Mouse (Mus musculus) cortical plate, adult 2 months (tissue): Measurements from ENCODE around the gene Fgfr2. TPM values are rescaled to one million over a fixed set of nuclear protein-coding genes. Genes with fewer than 3 reads are reported as not detected.

ENCODE experiments used
- H3K27ac ChIP-seq: fragments of 200-500 bp; 2 replicates; pipeline ENCODE4 v1.5.1; 2012; ENCODE audit warnings: low read length, control low read depth, inconsistent platforms; ENCODE audit not compliant: insufficient read depth
- H3K4me1 ChIP-seq: fragments of 200-500 bp; 2 replicates; pipeline ENCODE4 v1.6.1; 2011; ENCODE audit warnings: low read length; ENCODE audit not compliant: control insufficient read depth, insufficient read depth
- H3K4me3 ChIP-seq: fragments of 200-500 bp; 2 replicates; pipeline ENCODE4 v1.5.1; 2011; ENCODE audit warnings: mild to moderate bottlenecking, low read length, control low read depth; ENCODE audit not compliant: insufficient read depth
- CTCF ChIP-seq: fragments of 200-500 bp; IDR thresholded peaks from 2 replicates; pipeline ENCODE4 v1.5.1; 2011; ENCODE audit warnings: mild to moderate bottlenecking, control low read depth, low read length; ENCODE audit not compliant: insufficient read depth; ENCODE audit errors: extremely low read depth
- POLR2A ChIP-seq: fragments of 200-500 bp; IDR thresholded peaks from 2 replicates; pipeline ENCODE4 v1.6.1; 2011; ENCODE audit warnings: mild to moderate bottlenecking, low read length, control low read depth; ENCODE audit not compliant: insufficient read depth; ENCODE audit errors: extremely low read depth
- polyA plus RNA-seq: library from polyadenylated mRNA; depleted of rRNA; stranded (reverse); fragments of >200 nt; gene quantifications from 2 replicates; pipeline ENCODE4 v1.2.3, GENCODE M21; 2012

Fgfr2 gene
- polyA plus RNA-seq, 1 experiment = 50.4 TPM

DNA sequence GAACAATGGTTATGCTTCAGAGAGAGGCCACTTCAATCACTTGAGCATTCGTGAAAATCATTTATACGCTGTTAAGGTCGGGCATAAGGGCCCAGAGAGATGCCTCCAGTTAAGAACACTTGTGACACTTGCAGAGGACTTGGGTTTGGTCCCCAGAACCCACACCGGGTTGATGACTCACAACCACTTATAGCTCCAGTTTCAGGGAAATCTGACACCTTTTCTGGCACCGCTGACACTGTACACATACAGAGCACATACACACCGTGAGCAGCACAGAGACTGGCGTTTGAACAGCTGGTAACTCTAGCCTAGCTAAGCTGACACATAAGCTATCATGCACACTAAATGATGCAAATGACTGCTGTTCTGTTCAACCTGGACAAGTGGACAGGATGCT lies 1114.1 kb downstream of the Fgfr2 start:
- TF ChIP-seq CTCF (no peak), POLR2A (no peak)
- Histone ChIP-seq H3K4me1 (peaks cover 5% of the 10 kb centered on the region), H3K4me3 (no peak overlapping the region), H3K27ac (no peak overlapping the region)

DNA sequence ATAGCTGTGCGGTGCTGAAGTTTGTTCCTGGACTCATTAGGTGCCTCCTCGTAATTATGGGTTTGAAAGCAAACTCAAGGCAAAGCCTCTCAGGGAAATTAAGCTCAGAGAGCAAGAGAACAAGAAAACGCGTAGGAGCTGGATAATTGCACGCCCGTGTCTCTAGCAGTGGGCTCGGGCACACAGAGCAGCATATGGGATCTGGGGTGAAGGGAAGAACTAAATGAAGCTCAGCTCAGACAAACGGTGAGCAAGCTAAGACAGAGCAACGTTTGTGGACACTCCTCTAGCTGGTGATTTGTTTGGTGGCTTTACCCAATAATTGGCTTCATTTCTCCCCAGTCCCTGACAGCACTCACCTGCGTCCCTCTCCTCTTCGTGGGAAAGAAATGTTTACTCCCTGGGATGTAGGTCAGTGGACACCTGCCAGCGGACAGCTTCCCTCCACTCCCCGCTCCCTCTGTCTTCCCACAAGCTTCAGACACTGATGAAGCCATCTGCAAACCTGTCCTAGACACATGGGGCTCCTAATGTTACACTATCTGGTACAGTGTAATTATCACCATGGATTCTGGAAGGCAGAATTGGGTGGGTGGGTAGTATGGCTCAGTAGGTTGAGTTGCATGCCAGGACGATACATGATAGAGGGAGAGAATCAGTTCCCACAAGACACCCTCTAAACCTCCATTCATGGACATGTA lies 1117.0 kb downstream of the Fgfr2 start:
- Histone ChIP-seq H3K27ac (no peak overlapping the region), H3K4me1 (peaks cover 2% of the 10 kb centered on the region), H3K4me3 (no peak overlapping the region)
- TF ChIP-seq POLR2A (no peak), CTCF (no peak)

DNA sequence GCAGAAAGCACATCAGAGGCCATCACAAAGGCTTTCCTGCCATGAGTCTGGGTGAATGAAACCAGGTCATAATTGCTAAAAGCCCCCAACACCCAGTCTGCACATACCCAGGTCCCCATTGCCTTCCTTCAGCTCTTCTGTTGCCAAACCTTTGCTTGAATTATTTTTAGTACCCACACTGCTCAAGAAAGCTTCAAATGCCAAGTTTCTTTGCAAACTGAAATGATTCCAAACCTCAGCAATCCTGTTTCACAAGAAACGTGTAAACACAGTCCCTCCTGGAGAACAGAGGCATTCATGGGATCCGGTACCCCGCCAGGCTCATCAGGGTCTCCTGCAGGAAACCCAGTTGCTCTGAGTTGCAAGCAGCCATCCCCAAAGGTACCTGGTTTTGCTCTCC lies 1130.3 kb downstream of the Fgfr2 start:
- Histone ChIP-seq H3K27ac (no peak overlapping the region), H3K4me1 (no peaks in the 10 kb centered on the region; the same call in 1 of the 2 replicates), H3K4me3 (no peak overlapping the region)
- no peak for TF ChIP-seq POLR2A
- TF ChIP-seq CTCF = no peak

DNA sequence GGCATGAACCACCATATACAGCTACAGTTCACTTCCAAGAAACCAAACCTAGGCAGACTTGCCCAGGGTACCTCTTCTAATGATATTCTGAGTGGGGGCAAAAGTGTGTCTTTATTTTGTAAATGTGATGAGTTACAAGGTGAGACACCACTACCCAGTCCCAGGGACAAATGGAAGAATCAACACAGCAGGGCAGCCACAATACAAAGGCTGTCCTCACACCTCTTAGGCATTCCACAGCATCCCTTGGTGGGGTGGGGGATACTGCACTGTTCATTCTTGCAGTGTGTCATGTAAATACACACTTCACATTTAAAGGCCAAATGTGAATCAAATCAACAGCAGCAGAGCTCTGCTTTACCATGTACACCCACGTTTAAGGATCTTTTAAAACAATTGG lies 1130.9 kb downstream of the Fgfr2 start:
- H3K4me1 ChIP-seq = no peaks in the 10 kb centered on the region; the same call in 1 of the 2 replicates
- H3K4me3 ChIP-seq = no peak overlapping the region
- TF ChIP-seq POLR2A (no peak), CTCF (no peak)
- H3K27ac ChIP-seq = no peak overlapping the region

DNA sequence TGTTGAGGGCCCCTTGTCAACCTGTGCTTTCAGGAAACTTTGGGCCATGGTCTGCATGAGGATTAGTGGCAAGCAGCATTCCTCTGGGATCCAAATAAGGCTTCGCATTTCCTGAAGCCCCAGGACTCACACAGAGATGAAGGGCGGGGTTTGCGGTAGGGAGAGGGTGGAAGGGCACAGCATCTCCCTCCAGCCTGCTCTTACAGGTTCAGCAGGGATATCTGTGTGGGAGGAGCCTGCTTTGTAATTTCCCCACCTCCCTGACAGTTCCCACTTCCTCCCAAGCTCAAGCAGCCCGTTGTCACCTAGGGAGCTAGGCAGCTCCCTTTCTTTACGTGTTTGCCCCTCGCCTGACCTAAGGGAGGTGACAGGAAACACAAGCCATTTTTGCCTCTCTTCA lies 1134.1 kb downstream of the Fgfr2 start:
- H3K27ac ChIP-seq = no peak overlapping the region
- H3K4me1 ChIP-seq = no peaks in the 10 kb centered on the region; the same call in 1 of the 2 replicates
- no peak overlapping the region for H3K4me3 ChIP-seq
- TF ChIP-seq POLR2A (no peak), CTCF (no peak)

DNA sequence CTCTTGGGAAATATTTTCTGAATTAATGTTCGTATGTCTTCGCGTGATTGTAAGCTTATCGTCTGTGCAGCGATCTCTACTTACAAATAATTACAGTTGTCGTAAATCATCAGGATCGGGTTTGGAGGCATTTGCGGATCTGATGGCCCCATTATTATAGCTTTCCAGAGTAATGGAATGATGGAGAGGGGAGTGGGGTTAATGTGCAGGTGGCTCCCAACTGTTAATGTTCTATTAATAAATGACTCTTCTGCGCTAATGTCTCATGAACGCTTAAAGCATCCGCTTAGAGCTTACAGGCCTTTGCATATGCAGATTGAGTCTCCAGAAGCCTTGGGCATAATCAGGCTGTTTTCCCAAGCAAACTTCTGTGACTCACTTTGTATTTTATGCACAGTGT lies 1144.5 kb downstream of the Fgfr2 start:
- TF ChIP-seq POLR2A = no peak
- TF ChIP-seq CTCF = no peak
- no peak overlapping the region for H3K27ac ChIP-seq
- H3K4me1 ChIP-seq = peaks cover 7% of the 10 kb centered on the region
- H3K4me3 ChIP-seq = no peak overlapping the region

DNA sequence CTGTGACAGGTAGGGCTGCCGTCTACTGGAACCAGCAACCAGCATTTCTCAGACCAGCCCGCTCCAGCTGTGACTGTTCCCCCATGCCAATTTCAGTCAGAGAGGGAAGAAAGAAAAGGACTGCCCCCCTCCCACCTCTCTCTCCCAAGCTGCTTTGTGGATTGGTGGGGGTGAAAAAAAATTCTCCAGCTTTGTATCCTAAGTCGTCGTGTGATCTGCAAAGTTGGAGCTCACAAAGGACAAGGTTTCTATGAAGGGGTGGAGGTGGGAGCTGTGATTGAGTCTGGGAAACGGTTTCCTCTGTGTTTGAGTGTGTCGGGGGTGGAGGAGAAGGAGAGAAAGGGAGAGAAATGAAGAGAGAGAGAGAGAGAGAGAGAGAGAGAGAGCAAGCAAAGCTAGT lies 1147.3 kb downstream of the Fgfr2 start:
- Histone ChIP-seq H3K4me1 (peaks cover 11% of the 10 kb centered on the region), H3K27ac (no peak overlapping the region), H3K4me3 (no peak overlapping the region)
- TF ChIP-seq CTCF (no peak), POLR2A (no peak)

DNA sequence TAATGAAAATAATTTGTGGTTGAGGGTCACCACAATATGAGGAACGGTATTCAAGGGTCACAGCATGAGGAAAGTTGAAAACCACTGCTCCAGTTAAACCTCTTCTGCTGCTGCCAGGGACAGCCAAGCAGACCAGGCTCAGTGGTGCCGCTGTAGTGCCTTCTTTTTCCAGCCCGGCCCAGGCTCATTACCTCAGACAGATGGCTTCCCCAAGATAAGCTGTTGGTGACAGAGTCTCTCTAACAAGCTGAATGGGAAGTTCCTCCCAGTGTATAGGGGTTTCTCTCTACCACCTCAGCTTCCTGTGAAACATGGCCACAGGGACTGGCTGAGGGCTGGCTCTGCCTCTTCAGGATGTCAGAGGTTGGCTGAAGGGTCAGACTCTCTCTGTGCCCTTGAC lies 1152.9 kb downstream of the Fgfr2 start:
- no peak for TF ChIP-seq POLR2A
- Histone ChIP-seq H3K4me3 (peak overlapping the region; percentile 56), H3K27ac (no peak overlapping the region), H3K4me1 (peaks cover 10% of the 10 kb centered on the region)

DNA sequence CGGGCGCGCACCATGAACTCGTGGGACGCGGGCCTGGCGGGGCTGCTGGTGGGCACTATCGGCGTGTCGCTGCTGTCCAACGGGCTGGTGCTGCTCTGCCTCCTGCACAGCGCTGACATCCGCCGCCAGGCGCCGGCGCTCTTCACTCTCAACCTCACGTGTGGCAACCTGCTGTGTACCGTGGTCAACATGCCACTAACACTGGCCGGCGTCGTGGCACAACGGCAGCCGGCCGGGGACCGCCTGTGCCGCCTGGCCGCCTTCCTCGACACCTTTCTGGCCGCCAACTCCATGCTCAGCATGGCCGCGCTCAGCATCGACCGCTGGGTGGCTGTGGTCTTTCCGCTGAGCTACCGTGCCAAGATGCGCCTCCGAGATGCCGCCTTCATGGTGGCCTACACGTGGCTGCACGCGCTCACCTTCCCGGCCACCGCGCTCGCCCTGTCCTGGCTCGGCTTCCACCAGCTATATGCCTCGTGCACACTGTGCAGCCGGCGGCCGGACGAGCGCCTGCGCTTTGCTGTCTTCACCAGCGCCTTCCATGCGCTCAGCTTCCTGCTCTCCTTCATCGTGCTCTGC lies 1156.1 kb downstream of the Fgfr2 start:
- Histone ChIP-seq H3K4me1 (peaks cover 5% of the 10 kb centered on the region; the same call in 1 of the 2 replicates), H3K27ac (peak overlapping the region; percentile 93), H3K4me3 (peak overlapping the region; percentile 56)
- TF ChIP-seq POLR2A (peak; percentile 15; the same call in 1 of the 2 replicates), CTCF (no peak)
